Mouse (Mus musculus) heart, adult 2 months (tissue): ENCODE measurements around the gene Vmn2r79. TPM values are rescaled to one million over a fixed set of nuclear protein-coding genes. Genes with fewer than 3 reads are reported as not detected.
"Not testable (repeated sequence)": the region's sequence is repeated elsewhere in the genome, so short reads cannot be mapped to it uniquely, and the experiment has no call there.

Experiments
- DNase-seq, 2 experiments: peaks; one replicate each; pipeline ENCODE4 v3.0.0; 2021
- H3K27ac ChIP-seq: fragments of 200-600 bp; 2 replicates; pipeline ENCODE4 v1.8.1; 2022
- H3K27me3 ChIP-seq: fragments of 200-500 bp; 2 replicates; pipeline ENCODE4 v1.6.1; 2012; ENCODE audit warnings: mild to moderate bottlenecking, low read length, inconsistent platforms, mixed read lengths; ENCODE audit not compliant: control insufficient read depth, insufficient read depth
- H3K36me3 ChIP-seq: fragments of 200-500 bp; 2 replicates; pipeline ENCODE4 v1.6.1; 2012; ENCODE audit warnings: low read length, inconsistent platforms; ENCODE audit not compliant: control insufficient read depth, insufficient read depth
- H3K4me1 ChIP-seq: fragments of 200-500 bp; 2 replicates; pipeline ENCODE4 v1.6.1; 2011; ENCODE audit warnings: low read length; ENCODE audit not compliant: control insufficient read depth, insufficient read depth
- H3K4me3 ChIP-seq: fragments of 200-600 bp; 2 replicates; pipeline ENCODE4 v1.8.1; 2022
- H3K79me2 ChIP-seq: fragments of 200-500 bp; replicated peaks from 2 replicates; pipeline ENCODE4 v1.6.1; 2012; ENCODE audit warnings: mild to moderate bottlenecking, inconsistent platforms, low read length, moderate library complexity, mixed read lengths; ENCODE audit not compliant: control insufficient read depth, insufficient read depth
- H3K9ac ChIP-seq: fragments of 200-500 bp; 2 replicates; pipeline ENCODE4 v1.6.1; 2012; ENCODE audit warnings: low read depth, mild to moderate bottlenecking, control low read depth, inconsistent platforms, low read length, mixed read lengths
- CTCF ChIP-seq: fragments of 200-600 bp; IDR thresholded peaks from 2 replicates; pipeline ENCODE4 v1.8.1; 2022; ENCODE audit warnings: antibody characterized with exemption, mild to moderate bottlenecking, moderate library complexity
- EP300 ChIP-seq: fragments of 200-500 bp; IDR thresholded peaks from 2 replicates; pipeline ENCODE4 v1.6.1; 2011; ENCODE audit warnings: low read depth, low read length, control low read depth; ENCODE audit not compliant: insufficient read depth
- POLR2A ChIP-seq: fragments of 200-500 bp; IDR thresholded peaks from 2 replicates; pipeline ENCODE4 v1.6.1; 2011; ENCODE audit warnings: mild to moderate bottlenecking, low read depth, low read length, control low read depth; ENCODE audit not compliant: insufficient read depth
- WGBS: fragments of 180-500 bp; shearing (Covaris S2); methylation state at CpG from one replicate; pipeline ENCODE4 v1.1.7; 2018; 5-methylcytosine and 5-hydroxymethylcytosine counted together
- intact Hi-C: fragments of 180-260 bp; cut with DNase I; formaldehyde crosslinking; loops from one replicate; pipeline ENCODE4 v1.15.1; 2025
- long read RNA-seq: library from polyadenylated mRNA; stranded (forward); transcript quantifications from one replicate; pipeline ENCODE4 v2.0.0, GENCODE M21; 2021
- polyA plus RNA-seq: library from polyadenylated mRNA; depleted of rRNA; stranded (reverse); fragments of >200 nt; gene quantifications from 2 replicates; pipeline ENCODE4 v1.2.3, GENCODE M21; 2012; rRNA removed
- total RNA-seq, 2 experiments: library from RNA; stranded (reverse); gene quantifications; 2 replicates each; pipeline ENCODE4 v1.2.3; 2021

Vmn2r79 gene
- total RNA-seq (not detected), polyA plus RNA-seq (not detected in 2 replicates)
- long read RNA-seq: 0 reads

DNA sequence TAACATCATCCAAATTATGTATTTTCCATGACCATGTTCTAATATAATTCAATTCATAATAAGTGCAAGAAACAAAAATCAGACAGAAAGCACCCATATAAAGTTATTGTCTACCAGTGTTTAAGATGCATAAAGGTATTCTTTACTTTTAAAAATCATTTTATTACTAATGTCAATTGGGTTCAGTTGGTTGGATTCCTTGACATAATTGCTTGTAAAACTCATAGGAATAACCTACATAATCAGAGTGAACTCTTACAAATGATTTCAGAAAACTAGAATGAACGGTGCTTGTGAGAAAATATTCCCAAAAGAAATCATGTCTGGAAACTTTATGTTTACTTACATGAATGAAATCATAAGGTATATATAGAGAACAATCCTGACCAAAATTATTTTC is at the start of gene Vmn2r79:
TSS of gene Vmn2r79 (plus strand) at position 301 of the 400 bp plus-strand sequence.
- H3K36me3 ChIP-seq, H3K27ac ChIP-seq, H3K79me2 ChIP-seq, H3K4me1 ChIP-seq, H3K27me3 ChIP-seq, DNase-seq, H3K4me3 ChIP-seq, H3K9ac ChIP-seq, intact Hi-C loops: not testable (repeated sequence)
- 73% methylated on average over 1 of the region's 1 CpGs for WGBS

DNA sequence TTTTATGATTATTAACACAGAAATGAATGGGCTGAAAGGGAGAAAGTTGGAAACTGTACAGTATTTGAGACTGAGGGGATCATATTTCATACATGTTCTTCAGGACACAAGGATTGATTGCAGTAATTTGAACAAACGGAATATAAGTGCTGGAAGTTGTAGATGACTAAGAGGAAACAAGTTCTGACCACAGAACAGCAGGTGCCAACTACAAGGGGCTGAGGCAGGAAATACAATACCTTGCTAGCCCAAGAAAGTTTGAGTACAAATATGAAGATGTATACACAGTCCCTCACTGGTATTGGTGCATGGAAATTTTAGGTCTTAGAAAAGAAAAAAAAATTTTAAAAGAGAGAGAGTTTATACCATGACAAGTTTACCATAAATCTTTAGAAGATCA is 1.2 kb upstream of the Vmn2r79 start:
- Histone ChIP-seq H3K4me3 (no peak overlapping the region), H3K27ac (no peak overlapping the region), H3K9ac (no peak overlapping the region), H3K79me2 (no peaks in the 10 kb centered on the region), H3K36me3 (no peaks in the 10 kb centered on the region), H3K27me3 (no peaks in the 10 kb centered on the region), H3K4me1 (no peaks in the 10 kb centered on the region)
- WGBS: 29% methylated on average over 1 of the region's 1 CpGs
- no peak for DNase-seq
- TF ChIP-seq POLR2A (no peak), CTCF (no peak), EP300 (no peak)
- intact Hi-C loops: no loop called here

DNA sequence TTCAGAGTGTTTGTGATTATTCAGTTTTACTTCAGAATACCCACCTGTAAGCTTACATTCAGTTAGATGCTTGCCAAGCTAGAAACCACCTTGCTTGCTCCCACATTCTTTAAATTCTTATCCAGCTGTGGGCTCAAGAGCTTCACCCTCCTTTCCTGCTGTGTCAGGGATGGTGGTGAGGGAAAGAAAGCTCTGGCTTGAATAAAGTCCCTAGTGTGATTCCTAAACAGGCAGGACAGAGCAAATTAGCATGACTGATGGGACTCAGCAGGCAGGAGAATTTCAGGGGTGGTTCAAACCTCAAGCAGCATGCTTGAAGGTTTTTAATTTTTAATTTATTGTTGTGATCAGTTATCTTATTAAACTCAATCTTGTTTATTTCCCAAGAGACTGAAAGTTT is 30.6 kb downstream of the Vmn2r79 start:
- H3K9ac ChIP-seq, H3K27ac ChIP-seq, DNase-seq, H3K4me3 ChIP-seq, H3K4me1 ChIP-seq, H3K27me3 ChIP-seq, H3K36me3 ChIP-seq, H3K79me2 ChIP-seq, intact Hi-C loops: not testable (repeated sequence)

DNA sequence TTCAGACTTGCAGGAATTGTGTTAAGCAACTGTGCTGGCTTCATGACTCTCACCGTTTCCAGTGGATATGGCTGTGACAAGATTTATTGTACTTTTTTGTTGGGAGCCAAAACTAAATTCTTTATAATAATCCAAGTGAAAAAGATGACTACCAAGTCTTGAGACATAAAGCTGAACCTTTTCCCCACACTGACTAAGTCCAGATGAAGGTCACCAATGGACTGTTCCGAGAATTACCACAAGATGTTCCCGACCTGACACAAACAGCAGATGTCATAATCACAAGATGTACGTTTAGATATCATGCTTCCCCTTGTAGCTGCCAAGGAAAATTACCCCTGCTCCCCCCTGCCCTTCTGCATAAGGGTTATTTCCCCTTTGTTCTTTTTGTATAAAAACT is 67.7 kb downstream of the Vmn2r79 start:
- no peak overlapping the region for H3K27ac ChIP-seq
- intact Hi-C loops: no loop called here
- no peak for TF ChIP-seq CTCF
- no peak for TF ChIP-seq POLR2A
- TF ChIP-seq EP300: no peak

More for the DNA sequence above, 67.7 kb downstream of the Vmn2r79 start:
- Histone ChIP-seq H3K4me3 (no peak overlapping the region), H3K27me3 (no peaks in the 10 kb centered on the region), H3K36me3 (no peaks in the 10 kb centered on the region), H3K4me1 (no peaks in the 10 kb centered on the region), H3K9ac (no peak overlapping the region), H3K79me2 (no peaks in the 10 kb centered on the region)
- WGBS: 61% methylated on average over 4 of the region's 4 CpGs
- no peak for DNase-seq

Other genes with a start within 250 kb of the Vmn2r79 start
- not detected for gene Folh1, start 220.2 kb upstream of the Vmn2r79 start, total RNA-seq
- 0.09 and 0.18 TPM in 2 replicates for gene Folh1, start 220.2 kb upstream of the Vmn2r79 start, polyA plus RNA-seq
- gene Vmn2r77, start 201.1 kb upstream of the Vmn2r79 start, total RNA-seq: not detected
- gene Vmn2r77, start 201.1 kb upstream of the Vmn2r79 start, polyA plus RNA-seq: not detected in 2 replicates
- not detected for gene Vmn2r78, start 81.0 kb upstream of the Vmn2r79 start, total RNA-seq
- not detected in 2 replicates for gene Vmn2r78, start 81.0 kb upstream of the Vmn2r79 start, polyA plus RNA-seq
- gene Nox4, start 250.0 kb downstream of the Vmn2r79 start, total RNA-seq: 1 to 10 TPM; 1.1 TPM
- gene Nox4, start 250.0 kb downstream of the Vmn2r79 start, polyA plus RNA-seq: 1.2 and 1.8 TPM in 2 replicates